Mouse (Mus musculus): ENCODE results near the gene Zscan4d.
"Not testable (repeated sequence)": the region's sequence is repeated elsewhere in the genome, so short reads cannot be mapped to it uniquely, and the experiment has no call there.

Zscan4d gene

DNA sequence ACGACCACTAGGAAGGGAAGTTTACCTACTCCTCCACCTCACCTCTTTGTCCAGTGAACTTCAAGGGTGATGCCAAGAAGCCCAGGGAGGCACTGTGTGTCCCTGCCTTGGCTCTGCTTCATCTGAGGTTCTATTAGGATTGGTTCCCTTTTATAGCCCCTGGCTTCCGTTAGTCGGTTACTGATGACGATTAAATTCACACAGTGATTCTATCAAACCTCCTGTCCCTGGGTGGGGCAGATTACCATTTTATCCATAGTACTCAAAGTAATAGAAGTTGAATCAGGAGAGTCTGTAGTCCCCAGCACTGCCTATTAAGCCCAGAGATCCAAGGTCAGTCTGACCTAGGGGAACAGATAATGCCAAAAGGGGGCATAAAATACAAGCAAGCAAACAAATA is at the start of gene Zscan4d:
TSS of gene Zscan4d (minus strand) at position 101 of the 400 bp plus-strand sequence.
- not testable (repeated sequence) for DNase-seq

DNA sequence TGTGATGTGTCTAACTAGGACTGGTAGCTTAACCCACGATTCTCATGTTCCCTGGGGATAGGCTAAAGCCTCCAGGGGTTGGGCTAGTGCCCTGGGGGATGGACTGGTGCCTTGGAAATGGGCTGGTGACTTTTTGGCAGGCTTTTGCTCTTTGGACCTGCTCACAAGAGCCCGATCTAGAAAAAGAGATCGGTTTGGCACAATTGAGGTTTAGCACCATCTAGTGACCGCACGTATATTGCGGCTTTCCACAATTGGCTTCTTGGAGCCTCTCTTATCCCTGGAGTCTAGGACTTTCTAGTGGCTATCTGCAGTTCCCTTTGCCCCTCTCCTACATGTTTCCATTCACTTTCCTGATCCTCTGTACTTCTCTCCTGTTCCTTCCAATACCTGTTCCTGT is 7.9 kb downstream of the Zscan4d start:
- DNase-seq: not testable (repeated sequence)

Measured in cerebellum, postnatal 25 days (tissue).